Mouse (Mus musculus): ENCODE measurements around the gene Tomm40l.

Gene Tomm40l

DNA sequence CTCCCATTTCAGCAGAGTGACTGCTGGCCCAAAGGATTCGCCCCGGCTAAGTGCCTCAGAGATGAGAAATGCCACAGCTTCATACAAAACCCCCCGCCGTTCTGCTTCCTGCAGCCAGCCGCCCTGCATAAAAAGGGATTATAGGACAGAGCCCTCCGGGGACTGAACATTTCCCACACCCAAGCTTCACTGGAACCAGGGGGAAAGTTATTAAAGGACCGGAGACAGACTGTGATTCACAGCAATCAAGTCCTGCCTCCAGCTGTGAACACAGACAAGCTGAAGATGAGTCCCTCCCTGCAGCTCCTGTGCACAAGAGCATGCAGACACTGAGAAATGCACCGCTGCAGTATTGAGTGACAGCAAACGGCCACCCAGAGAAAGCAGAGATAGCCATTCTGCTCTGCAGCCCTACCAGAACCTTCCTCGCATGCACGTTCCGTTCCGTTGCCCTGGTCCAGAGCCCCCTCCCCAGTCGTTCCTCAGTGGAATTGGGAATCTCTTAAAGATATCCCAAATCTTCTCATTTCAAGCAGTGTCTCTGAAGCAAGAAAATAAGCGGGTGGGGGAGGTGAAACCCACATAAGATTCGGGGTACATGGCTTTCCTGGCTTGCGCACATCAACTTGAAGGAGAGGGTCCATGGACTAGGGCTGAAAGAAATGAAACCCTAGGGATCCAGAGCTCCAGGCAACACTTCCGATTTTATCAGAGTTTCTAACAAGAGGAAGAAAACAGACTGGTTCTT is 29.0 kb downstream of the Tomm40l start:
- no peak for DNase-seq (ENCODE audit: low spot score)

DNA sequence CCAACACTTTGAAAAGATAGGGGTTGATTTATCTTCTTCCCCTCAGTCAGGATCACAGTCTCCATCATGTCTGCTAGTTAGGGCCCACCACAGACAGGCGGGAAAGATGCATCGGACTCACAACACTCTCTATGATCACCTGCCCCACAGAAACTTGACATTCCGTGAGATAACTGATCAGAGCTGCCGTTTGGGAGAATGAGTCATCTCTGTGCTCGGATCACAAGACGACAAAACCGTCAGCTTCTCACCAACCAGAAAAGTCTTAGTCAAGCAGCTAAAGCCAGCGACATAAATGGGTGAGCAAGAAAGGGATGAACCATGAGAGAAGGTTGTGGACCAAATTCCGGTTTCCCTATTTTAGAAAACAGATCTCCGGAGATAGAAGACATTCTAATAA is 30.0 kb downstream of the Tomm40l start:
- no peak for DNase-seq (ENCODE audit: low spot score)

DNA sequence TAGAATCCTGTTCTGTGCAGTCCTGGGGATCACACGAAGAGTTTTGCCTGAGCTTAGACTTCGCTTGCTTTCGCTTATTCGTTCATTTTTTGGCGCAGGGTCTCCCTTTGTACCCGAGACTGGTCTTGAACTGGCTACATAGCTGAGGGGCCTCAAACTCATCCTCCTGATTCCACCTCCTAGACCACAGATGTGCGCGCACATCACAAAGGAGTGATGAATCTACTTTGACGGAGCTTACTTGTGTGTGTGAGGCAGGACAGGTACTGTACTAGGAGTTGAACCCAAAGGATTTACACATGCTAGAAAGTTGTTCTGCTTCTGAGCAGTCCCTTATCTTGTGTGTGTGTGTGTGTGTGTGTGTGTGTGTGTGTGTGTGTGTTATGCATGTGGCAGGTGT is 31.5 kb downstream of the Tomm40l start:
- no peak for DNase-seq (ENCODE audit: low spot score)

DNA sequence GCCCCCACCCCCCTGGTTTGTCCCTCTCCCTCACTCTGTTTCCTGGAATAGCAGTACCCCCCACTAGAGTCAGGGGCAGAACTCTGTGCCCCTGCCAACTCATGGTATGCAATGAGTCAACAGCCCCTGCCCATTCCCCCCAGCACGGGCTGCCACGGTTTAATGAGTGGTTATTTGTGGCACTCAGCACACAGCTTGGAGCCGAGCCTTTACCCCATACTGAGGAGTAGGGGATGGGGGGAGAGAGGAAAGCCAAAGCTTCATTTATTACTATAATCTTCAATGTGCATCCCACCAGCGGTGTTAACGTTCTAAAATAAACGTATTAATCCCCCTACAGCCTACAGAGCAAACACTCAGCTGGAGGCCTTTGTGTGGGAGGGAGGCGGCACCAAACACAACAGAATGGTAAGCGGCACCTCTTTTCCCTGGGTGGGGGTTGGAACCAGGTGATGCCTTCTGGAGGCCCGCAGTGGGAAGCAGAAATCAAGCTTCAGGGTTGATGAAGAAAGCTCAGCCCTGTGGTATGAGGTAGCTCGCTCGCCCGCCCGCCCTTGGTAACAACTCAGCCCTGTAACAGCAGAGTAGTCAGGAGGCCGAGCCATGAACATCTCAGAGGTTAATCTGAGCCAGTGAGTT is 32.7 kb downstream of the Tomm40l start:
- DNase-seq (ENCODE audit: low spot score), result no peak

DNA sequence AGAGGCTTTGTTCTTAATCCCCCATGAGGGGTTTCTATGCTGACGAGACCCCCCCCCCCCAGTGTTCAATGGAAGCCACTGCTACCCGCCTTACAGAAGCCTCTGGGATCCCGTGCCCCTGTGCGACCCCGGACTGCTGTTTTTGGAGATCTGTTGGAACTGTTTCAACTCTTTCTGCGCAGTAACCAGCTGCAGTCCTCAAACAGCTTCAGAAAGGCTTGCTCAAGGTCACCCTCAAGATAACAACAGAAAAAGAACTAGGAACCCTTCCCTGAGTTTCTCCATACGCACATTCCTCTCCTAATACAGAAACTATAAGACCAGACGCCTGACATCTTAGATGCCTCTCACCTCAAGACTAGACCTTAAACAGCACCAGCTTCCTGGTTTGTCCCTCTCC is 33.3 kb downstream of the Tomm40l start:
- no peak for DNase-seq (ENCODE audit: low spot score)

DNA sequence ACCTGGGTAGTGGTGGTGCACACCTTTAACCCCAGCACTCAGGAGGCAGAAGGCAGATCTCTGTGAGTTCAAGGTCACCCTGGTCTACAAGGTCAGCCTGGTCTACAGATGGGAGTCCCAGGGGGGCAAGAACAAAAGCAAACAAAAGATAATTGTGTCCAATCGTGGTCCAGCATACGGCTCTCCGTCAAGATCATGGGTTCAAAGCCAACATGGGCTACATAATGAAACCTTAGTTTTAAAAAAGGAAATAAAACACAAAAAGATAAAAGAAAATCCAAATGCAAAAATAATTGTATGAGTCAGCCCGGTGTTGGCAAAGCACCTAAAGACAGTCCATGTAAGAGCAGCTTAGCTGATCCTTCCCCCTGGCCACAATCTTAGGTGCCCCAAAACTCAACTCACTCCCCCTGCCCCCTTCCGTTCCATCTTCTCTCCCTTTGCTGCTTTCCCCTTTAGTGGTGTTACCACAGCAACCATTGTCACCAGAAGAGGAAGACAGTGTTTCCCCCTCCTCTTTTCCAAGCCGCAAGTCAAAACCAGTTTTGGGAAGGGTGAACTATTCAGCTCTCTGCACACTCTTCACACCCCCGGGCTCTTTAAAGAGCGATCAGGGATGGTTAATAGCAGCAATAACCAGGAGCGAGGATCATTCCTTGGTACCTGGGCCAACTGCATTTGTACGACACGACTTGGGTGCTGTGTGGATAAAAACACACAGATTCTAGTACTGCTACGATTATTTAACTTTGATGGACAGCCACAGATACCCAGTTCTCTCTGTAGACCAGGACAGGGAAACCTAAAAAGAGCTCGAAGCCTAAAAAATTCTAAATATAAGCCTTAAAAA is 34.2 kb downstream of the Tomm40l start:
- DNase-seq (ENCODE audit: low spot score), result no peak

DNA sequence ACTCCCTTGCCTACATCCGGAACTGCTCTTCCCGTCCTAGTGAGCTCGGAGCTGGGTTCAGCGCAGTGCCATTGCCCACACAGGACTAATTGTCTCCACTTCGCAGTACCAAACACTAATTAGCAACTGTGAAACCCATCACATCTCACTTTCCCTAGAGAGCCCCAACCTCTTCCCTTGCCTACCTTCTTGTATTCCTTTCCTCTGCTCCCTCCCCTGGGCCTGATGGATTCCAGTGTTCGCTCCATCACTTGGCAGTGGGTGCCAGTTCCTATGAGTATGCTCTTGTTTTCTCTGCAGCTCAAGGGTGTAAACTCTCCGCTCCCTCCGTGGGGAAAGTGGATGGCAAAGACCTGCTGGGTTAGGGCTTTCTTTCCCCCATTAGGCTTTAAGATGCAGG is 36.7 kb downstream of the Tomm40l start:
- DNase-seq (ENCODE audit: low spot score), result no peak

DNA sequence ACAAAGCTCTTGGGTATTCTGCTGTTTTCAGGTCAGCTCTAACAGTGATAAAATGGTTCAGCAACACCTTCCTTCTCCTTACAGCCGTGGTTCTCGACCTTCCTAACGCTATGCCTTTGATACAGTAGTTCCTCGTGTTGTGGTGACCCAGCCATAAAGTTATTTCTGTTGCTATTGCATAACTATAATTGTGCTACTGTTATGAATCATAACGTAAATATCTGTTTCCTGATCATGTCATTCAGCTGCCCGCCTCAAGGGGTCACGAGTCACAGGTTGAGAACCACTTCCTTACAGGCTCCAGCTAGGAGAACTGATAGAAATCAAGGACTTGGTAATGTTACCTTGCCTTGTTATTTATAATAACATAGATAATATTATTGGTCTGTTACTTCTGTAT is 38.0 kb downstream of the Tomm40l start:
- no peak for DNase-seq (ENCODE audit: low spot score)

DNA sequence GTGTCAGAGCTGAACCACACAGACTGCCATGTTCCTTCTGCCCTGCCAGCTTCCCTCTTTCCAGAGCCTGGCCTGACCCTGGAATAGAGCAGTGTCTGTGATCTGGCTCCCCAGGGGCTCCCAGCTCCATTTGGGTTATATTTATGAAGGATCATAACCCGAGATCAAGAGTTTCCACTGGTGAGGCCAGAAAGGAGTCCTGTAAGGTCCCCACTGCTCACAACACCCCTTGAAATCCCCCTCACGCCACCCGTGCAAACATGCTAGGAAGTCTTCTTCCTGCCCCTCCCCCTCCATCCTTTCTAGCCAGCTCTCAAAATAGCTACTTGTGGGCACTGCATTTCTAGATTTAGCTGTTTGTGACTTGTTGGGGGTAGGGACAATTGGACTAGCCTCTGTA is 38.7 kb downstream of the Tomm40l start:
- DNase-seq (ENCODE audit: low spot score), result no peak

DNA sequence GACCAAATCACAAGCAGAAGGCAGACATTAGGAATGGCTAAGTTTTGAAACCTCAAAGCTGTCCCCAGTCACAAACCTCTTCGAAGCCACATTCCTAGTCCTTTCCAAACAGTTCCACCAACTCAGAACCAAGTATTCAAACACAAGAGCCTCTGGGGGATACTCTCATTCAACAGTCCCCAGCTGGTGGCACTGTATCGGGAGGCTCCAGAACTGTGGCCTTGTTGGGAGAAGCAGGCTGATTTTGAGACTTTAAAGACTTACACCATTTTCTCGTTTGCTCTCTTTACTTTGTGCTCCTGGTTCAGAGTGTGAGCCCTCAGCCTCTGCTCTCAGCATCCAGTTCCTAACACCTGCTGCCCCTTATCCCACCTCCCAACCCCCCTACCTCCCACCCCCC is 39.3 kb downstream of the Tomm40l start:
- DNase-seq (ENCODE audit: low spot score), result no peak

DNA sequence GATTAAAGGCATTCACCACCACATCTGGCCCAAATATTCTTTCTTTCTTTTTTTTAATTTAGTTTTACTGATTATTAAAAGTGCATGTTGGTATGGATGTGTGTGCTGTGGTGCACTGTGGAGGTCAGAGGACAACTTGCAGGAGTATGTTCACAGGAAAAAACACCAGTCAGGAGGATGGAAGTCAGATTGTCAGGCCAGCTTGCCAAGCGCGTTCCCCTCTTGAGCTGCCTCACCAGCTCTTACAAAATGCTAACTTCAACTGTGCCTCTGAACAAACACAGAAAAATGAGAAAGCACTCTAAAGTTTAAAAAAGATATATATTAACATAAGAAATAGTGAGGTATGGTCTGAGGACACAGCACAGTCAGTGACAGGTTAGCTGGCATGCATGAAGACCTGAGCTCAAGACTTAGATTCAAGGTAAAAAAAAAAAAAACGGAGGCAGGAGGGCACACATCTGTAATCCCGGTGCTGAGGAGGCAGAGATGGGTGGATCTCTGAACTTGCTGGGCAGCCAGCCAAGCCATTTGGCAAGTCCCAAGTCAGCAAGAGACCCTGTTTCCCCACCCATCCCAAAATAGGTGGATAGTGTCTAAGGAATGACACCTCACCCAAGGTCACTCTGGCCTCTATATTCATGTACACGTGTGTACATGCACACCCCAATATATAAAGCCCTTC is 42.7 kb downstream of the Tomm40l start:
- DNase-seq (ENCODE audit: low spot score), result no peak

DNA sequence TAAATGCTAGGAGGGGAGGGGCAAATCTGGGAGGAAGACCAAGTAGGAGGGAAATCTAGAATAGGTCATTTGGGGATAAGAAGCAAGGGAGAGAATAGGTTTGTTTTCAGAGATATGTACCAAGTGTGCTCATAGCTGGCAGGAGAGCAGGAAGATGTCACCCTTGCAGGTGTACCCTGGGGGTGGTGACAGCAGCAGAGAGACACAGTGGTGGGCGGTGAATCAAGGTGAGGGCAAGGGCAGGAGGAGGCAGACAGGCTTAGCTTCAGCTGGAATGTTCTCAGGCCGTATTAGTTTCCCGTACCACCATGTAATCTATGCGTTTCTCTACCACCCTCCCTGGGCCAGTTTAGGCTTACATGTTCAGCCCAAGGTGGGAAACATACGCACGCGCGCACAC is 49.5 kb downstream of the Tomm40l start:
- no peak for DNase-seq (ENCODE audit: low spot score)

DNA sequence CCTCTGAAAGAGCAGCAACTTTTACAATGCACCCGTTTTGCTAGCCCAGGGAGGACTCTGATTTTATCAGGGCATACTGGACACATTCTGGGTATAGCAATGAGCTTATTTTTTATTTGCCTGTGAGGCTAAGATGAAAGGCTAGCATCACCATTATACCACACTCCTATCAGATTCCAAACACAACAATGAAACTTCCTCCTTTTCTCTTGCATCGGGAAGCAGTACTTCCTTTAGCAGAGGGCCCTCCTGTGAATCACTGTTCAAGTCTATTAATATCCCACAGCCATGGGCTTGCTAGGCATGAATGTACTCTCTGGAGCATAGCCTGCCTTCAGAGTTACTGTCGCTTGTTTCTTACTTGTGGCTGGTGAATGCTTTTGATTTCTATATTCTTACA is 51.2 kb downstream of the Tomm40l start:
- DNase-seq (ENCODE audit: low spot score), result no peak

DNA sequence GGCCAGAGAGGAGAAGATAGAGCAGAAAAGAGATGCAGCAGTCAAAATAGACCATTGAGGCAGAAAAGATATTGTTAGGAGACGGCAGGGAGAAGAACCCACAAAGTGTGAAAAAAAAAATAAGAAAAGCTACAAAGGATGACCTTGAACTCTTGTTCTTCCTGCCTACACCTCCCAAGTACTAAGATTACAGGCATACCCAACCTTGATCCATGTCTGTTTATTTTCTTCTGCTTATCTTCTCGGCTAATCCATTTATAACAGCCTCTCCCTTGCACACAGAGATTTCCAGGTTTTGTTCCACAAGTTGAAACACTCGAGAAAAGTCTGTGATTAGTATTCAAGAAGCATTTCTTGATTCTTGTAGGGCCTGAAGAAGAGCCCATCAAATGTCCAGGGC is 52.4 kb downstream of the Tomm40l start:
- no peak for DNase-seq (ENCODE audit: low spot score)

DNA sequence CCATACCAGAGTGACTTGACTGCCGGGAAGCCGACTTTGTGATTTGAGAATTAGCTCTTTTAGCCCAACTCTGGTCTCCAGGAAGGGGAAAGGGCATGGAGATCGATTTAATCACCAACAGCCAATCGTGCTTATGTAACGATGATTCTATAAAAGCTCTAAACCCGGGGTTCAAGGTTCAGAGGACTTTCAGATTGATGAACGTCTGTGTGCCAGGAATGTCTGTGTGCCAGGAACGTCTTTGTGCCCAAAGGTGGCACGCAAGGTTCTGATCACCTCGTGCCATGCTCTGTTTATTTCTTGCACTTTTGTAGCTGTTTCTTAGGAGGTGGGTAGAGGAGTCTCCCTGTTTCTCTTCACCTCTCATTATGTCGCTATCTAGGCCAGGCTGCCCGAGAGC is 53.4 kb downstream of the Tomm40l start:
- no peak for DNase-seq (ENCODE audit: low spot score)
